Mouse (Mus musculus): ENCODE data around the gene Hpgd. TPM values are rescaled to one million over a fixed set of nuclear protein-coding genes. Genes with fewer than 3 reads are reported as not detected.

The Hpgd gene
- polyA plus RNA-seq, 1 experiment, result 5.1 TPM

DNA sequence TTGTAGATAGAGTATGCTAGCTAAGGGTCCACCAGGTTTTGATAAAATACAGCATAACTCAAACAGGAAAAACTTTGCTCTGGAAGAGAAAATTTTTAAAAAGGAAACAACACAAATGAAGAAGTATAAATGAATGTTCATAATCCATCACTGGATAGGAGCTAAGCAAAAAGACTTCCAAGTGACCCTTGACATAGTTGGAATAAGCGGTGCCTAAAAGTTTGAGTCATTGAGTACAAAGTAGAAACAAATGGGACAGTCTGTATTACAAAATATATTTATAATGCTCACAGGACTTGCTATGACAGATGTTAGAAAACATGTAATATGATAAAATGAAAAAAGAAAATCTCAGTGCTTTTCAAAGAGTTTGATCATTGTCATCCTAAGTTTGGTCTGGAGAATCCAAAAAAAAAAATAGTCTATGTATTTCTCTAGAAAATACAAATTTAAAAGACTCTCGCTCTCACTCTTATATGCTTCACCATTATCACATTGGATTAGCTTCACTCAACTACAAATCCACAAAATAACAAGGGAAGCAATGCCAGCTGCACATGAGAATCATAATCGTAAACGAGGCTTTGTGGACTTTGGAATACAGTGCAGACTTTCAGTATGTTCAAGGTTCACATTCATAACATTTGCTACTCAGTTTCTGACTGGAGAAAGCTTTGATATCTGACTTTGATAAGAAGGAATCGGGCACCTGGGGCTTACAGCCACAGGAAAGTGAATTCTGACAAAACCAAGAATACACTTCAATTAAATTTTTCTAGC is 51.4 kb downstream of the Hpgd start:
- H3K36me3 ChIP-seq (ENCODE audit: control insufficient read depth, insufficient read depth, low read length), result no peaks in the 10 kb centered on the region
- no peaks in the 10 kb centered on the region for H3K27me3 ChIP-seq (ENCODE audit: control insufficient read depth, insufficient read depth, low read length)
- no peak overlapping the region for H3K27ac ChIP-seq (ENCODE audit: control insufficient read depth, insufficient read depth, low read depth, low read length)
- H3K4me1 ChIP-seq (ENCODE audit: control insufficient read depth, insufficient read depth, low read length), result no peaks in the 10 kb centered on the region
- no peak overlapping the region for H3K4me3 ChIP-seq (ENCODE audit: control insufficient read depth, low read depth, low read length)
- TF ChIP-seq POLR2A (IDR thresholded peaks at IDR 0.05; ENCODE audit: control insufficient read depth, low read depth, low read length) (no peak), CTCF (IDR thresholded peaks at IDR 0.05; ENCODE audit: control insufficient read depth, insufficient read depth, insufficient replicate concordance, low read depth, low read length) (no peak)

DNA sequence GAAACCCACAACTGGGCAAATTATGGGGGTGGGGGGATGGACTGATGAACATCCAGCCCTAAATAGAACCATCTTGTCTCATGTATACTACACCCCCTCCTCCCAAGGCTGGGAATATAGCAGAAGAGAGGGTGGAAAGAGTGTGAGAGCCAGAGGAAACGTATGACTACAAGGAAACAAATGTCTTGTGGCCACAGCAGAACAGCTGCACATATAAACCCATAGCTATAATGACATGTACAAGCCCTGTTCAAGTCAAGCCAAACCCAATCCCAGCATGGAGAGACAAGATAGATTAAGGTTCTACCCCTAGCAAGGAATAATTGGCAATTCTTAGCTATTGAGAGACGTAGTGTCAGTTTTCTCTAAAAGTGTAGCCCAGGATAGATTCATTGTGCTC is 68.8 kb downstream of the Hpgd start:
- no peaks in the 10 kb centered on the region for H3K27me3 ChIP-seq (ENCODE audit: control insufficient read depth, insufficient read depth, low read length)
- no peaks in the 10 kb centered on the region for H3K36me3 ChIP-seq (ENCODE audit: control insufficient read depth, insufficient read depth, low read length)
- no peak overlapping the region for H3K4me3 ChIP-seq (ENCODE audit: control insufficient read depth, low read depth, low read length)
- H3K27ac ChIP-seq (ENCODE audit: control insufficient read depth, insufficient read depth, low read depth, low read length), result no peak overlapping the region
- TF ChIP-seq CTCF (IDR thresholded peaks at IDR 0.05; ENCODE audit: control insufficient read depth, insufficient read depth, insufficient replicate concordance, low read depth, low read length) (no peak), POLR2A (IDR thresholded peaks at IDR 0.05; ENCODE audit: control insufficient read depth, low read depth, low read length) (no peak)
- H3K4me1 ChIP-seq (ENCODE audit: control insufficient read depth, insufficient read depth, low read length), result no peaks in the 10 kb centered on the region
